Mouse (Mus musculus): ENCODE data around the gene Taf6l. TPM values are rescaled to one million over a fixed set of nuclear protein-coding genes. Genes with fewer than 3 reads are reported as not detected.

Taf6l gene
- 10 to 100 TPM; 13.7 to 15.9 TPM for total RNA-seq (2021)
- long read RNA-seq, experiment 1, transcript Taf6l-205 (12 exons, 2,065 nt): major isoform, 19 of 27 reads
- long read RNA-seq, experiment 1, partial matches to known transcripts: 2 of 27 reads
- long read RNA-seq, experiment 1, other reads (novel, unspliced or antisense): 4 of 27 reads
- long read RNA-seq, experiment 2, transcript Taf6l-205 (12 exons, 2,065 nt): major isoform, 16 of 24 reads
- long read RNA-seq, experiment 2, partial matches to known transcripts: 1 of 24 reads
- long read RNA-seq, experiment 2, other reads (novel, unspliced or antisense): 5 of 24 reads

DNA sequence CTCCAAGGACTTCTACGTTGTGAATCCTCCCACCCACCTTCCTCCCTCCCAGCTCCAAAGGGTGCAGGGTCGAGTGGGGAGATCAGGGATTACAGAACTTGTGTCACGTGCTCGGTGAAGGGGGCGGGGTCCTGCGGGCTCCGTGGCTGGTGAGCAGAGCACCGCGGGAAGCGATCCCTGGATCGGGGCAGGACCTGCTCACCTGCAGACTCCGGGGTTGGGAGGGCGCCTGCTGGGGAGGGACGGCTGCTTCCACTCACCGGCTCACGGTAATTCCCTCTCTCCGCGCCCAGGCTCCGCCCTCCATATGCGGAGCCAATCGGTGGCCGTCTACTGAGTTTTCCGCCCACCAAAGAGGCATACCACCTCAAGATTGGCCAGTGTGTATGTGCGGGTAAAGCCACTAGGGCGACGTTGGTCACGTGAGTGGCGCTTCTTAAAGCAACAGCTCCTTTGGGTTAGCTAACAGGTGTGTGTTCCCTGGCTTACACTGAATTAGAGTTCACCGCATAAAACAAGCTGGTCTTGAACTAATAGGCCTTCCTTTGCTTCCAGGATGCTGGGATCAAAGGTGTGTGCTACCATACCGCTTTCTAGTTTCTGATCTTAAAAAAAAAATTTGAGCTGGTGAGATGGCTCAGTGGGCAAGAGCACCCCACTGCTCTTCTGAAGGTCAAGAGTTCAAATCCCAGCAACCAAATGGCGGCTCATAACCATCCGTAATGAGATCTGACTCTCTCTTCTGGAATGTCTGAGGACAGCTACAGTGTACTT is at the start of gene Taf6l:
Gene Taf6l, minus strand, starts transcription at position 410 of the 774 bp plus-strand sequence.
- peak; percentile 88 to 92 for DNase-seq (ENCODE audit: low spot score in 2 of 2)

DNA sequence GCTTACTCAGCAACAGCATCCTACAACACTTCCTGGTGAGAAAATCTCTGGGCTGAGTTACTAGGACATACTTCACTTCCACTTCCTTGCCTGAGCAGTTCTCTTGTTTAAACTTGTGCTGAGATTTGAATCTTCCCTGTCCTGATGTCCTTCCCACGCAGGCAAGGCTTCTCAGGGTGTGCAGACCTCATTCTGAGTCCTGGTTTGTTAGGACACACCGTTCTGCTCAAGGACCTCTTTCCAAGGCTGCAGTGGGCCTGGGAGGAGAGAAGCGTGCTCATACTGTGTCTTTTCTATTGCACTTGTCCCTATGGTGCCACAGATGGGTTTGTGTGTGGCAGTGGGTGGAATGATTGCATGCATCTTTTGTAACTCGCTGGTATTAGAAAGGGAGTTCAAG is 46.8 kb upstream of the Taf6l start:
- DNase-seq (ENCODE audit: low spot score in 2 of 2): no peak

DNA sequence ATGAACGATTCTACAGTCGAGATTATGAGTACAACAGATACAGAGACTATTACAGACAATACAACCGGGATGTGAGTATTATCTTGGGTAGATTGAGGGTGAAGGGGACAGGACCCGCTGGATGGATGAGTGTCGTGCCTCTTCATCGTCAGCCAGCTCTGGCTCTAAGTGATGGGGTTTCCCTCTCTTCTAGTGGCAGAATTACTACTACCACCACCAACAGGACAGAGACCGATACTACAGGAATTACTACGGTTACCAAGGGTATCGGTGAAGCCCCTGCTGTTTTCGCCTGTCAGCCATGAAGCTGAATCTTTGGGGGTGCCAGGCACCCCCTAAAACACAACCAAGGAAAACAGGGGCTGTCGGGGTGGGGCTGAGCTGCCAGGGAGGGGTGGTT is 45.0 kb upstream of the Taf6l start:
- no peak for DNase-seq (ENCODE audit: low spot score in 2 of 2)

- DNase-seq (ENCODE audit: low spot score in 2 of 2): no peak
These were observed 44.4 kb upstream of the Taf6l start for GRCm38 (mm10) chr19:8830664-8831063.

GRCm38 (mm10) chr19:8829660-8830059 is 43.4 kb upstream of the Taf6l start, which contains the start of gene AC129217.1:
Gene AC129217.1 (plus strand): TSS chr19:8829773.
- DNase-seq (ENCODE audit: low spot score in 2 of 2): no peak

DNA sequence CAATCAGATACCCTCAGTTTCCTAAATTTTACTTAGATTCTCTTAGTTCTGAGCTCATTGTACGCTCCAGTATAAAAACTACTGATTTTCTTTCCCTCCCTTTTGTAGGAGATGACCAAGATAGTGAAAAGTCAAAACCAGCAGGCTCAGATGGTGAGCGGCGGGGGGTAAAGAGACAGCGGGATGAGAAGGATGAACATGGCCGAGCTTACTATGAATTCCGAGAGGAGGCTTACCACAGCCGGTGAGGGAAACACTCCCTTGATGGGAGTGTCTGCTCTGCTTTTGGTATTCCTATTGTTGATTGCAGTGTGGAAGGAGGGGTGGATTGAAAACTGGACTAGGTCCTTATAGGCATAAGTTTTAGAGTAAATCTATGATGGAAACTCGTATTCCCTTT is 36.5 kb upstream of the Taf6l start:
- DNase-seq (ENCODE audit: low spot score in 2 of 2): no peak

DNA sequence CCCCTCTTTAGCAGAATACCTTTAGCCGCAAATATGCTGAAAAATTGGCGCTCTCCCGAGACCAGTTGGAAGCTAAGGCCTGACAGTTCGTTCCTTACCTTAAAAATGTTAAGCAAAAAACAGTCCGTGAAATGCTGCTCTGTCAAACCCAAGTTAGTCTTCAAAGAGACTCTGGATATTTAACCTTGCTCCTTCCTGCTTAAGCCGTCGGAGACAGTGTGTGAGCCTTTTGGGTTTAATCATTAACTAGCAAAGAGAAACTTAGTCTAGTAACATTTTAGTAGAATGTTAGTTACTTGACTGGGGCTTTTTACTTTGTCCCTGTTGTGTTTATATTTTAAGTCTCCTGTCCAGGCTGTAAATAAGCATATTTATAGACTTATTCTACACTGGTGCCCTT is 34.9 kb upstream of the Taf6l start:
- no peak for DNase-seq (ENCODE audit: low spot score in 2 of 2)

DNA sequence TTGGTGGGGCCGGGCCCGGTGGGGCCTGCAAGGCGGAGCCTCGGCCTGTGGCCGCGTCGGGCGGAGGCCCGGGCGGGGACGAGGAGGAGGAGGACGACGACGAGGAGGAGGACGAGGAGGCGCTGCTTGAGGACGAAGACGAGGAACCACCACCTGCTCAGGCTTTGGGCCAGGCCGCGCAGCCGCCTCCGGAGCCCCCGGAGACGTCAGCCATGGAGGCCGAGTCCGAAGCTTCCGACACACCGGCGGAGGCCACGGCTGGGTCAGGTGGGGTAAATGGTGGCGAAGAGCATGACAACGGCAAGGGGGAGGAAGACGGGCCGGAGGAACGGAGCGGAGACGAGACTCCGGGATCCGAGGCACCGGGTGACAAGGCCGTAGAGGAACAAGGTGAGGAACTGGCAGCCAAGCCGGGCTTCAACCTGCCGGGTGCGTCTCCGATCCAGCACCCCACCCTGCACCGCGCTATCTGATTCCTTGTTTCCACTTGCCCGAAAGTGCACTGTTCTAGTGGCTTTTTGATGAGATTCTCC is 34.3 kb upstream of the Taf6l start:
- DNase-seq (ENCODE audit: low spot score in 2 of 2): peak in 1 of 2 experiments; percentile 26

GRCm38 (mm10) chr19:8819596-8820423 is 33.6 kb upstream of the Taf6l start, which contains the start of gene Hnrnpul2:
Gene Hnrnpul2 (plus strand): TSS chr19:8820010.
- peak; percentile 98 for DNase-seq (ENCODE audit: low spot score in 2 of 2)

DNA sequence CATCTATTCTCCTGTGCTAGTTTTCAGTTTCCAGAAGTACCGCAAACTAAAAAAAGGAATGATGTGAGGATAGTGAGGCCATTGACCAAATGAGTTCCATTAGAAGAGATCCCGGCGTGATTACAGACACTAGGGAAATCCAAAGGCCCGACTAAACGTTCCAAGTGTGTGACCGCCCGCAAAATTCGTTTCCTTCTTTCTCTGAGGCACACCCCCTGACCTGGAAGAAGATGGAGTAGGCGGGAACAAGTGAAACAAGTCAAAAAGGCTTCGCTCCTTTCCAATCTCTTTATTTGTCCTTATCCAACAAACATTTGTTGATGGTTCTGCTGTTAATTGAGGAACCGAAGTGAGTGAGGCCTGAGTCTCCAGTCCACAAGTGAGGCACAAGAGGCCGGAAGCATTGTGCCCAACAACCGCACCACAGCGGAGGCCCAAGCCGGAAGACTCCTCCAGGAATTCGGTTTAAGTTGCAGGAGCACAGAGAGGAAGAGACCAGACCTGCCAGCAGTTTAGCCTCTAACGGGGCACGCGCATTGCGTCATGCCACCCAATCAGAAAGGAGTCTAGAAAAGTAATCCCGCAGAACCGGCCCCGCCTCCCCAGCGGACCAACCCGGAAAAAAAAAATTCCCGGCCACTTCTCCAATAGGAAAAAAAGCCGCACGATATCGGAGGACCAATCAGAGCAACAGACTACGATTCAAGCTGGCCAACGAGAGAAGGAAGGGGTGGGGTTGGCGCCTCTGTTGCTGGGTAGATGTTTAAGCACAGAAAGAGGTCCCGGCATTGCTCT is 32.8 kb upstream of the Taf6l start, which contains the start of gene Ttc9c:
Gene Ttc9c, minus strand, starts transcription at position 533 of the 795 bp plus-strand sequence.
- DNase-seq (ENCODE audit: low spot score in 2 of 2): peak; percentile 94 to 98

DNA sequence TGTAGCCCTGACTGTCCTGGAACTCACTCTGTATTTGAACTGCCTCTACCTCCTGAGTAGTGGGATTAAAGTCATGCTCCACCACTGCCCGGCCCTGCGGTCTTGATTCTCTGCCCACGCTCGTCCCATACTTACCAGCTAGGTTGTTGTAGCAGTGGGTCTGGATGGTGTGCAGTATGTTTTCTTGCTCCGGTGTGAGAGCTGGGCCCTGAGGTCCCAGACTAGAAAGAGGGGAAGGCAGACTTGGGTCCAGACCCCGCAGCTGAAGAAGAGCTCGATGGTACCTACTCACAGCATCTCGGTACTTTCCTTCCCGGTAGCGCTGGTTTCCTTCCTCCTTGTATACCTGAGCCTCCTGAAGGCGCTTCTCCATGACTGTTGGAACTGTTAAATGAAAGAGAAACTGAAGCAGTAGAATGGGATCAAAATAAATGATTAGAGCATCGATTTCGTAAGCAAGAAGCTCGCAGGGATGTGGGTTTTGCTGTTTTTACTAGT is 32.1 kb upstream of the Taf6l start:
- DNase-seq (ENCODE audit: low spot score in 2 of 2): no peak

DNA sequence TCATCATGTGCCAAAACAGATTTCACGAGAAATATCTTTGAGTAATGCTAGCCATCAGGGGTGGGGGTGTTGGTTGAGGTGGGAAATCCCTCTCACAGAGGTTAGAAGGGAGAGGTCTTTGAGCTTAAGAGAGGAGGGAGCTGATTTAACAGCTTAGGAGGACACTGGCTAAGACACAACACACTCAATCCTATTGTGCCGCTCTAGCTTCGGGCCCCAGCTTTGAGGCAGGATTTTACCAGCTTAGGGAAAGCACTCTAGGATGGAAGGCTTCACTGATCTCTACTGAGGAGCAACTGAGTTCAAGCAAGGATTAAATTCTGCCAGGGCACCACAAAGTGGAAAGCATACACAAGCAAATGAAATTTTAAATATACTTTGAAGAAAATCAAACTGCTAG is 30.8 kb upstream of the Taf6l start:
- no peak for DNase-seq (ENCODE audit: low spot score in 2 of 2)

DNA sequence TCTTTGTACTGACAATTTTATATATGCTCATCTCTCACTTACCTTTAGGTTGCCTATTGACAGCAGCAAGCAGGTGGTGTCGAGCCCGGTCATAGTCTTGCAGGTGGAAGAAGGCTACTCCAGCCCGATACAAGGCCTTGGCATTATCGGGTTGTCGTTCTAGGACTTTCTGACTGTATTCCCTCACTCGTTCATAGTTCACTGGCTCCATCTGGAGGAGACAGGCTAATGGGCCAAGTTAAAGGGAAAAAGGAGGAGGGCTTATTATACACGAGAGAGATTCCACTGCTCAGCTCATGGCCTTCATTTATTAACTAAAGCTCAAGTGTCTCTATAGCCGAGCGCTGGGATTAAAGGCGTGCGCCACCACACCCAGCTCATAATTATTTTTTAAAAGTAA is 29.6 kb upstream of the Taf6l start:
- DNase-seq (ENCODE audit: low spot score in 2 of 2): no peak

GRCm38 (mm10) chr19:8806810-8807209 is 20.6 kb upstream of the Taf6l start:
- DNase-seq (ENCODE audit: low spot score in 2 of 2): no peak

DNA sequence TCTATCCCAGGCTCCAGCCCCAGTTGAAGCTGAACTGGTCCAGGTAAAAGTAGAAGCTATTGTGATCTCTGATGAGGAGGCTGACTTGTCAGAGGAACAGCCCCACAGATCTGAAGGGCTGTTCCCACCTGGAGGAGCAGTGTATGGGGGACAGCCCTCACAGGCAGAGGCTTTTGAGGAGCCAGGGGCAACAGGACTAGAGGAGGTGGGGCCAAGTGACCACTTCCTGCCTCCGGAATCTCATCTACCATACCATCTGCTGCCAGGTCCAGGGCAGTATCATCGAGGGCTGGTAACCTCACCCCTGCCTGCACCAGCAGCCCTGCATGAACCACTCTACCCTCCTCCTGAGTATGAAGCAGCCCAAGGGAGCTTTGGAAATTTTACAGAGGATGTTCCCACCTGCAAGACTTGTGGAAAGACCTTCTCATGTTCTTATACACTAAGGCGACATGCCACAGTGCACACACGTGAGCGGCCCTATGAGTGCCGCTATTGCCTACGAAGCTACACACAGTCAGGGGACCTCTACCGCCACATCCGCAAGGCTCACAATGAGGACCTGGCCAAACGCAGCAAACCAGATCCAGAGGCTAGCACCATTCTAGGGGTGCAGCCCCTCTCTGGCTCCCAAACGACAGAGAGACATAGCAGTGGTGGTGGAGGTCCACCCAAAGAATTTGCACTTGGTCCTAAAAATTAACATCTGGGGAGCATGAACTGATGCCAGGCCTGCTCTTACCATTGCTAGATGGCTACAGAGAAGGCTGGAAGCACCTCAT is 17.9 kb upstream of the Taf6l start:
- DNase-seq (ENCODE audit: low spot score in 2 of 2): no peak

- no peak for DNase-seq (ENCODE audit: low spot score in 2 of 2)
These were observed 17.1 kb upstream of the Taf6l start for GRCm38 (mm10) chr19:8803204-8803780.

DNA sequence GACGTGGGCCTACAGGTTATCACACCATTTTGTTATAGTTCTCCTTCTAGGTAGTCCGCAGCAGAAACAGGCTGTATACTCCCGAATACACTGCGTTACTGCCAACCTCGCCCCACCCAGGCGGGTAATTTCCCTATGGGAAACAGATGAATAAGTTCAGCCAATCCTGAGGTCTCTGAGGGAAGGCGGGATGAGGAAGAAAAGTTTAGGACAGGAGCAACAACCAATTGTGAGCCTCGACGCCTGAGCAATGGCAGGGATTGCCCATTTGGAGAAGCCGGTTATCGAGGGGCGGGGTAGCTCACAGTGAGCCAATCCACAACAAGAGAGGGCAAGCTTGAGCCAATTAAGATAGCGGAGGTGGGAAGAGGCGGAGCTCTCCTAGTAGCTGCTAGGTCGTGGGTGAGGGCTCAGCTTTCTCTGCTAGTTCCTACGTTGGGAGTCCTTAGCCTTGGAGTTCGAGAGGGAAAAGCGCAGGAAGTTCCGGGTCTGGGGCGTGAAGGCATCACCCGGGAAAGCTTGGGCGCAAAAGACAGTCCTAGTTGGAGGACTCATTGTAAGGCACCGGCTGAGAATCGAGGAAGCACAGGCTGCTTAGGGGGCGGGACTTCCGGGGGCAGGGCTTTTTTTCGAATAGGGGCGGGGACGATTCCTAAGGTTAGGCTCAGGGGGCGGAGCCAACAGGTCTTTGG is 16.1 kb upstream of the Taf6l start, which contains the start of gene Zbtb3:
Gene Zbtb3, plus strand, starts transcription at position 426 of the 692 bp plus-strand sequence.
- DNase-seq (ENCODE audit: low spot score in 2 of 2): peak; percentile 89 to 95

DNA sequence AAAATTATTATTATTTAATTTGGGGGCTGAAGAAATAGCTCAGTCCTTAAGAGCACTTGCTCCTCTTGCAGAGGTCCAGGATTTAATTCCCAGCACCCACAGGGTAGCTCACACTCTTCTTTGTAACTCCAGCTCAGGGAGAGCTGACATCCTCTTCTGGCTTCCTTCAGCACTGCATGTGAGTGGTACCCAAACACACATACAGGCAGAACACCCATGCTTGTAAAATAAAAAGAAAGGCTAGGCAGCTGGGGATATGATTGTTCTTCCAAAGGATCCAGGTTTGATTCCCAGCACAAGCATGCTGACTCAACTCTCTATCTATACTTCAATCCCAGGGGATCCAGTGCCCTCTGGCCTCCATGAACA is 12.7 kb upstream of the Taf6l start:
- DNase-seq (ENCODE audit: low spot score in 2 of 2): no peak
